Mouse (Mus musculus): ENCODE measurements around the gene Lgals7. TPM values are rescaled to one million over a fixed set of nuclear protein-coding genes. Genes with fewer than 3 reads are reported as not detected.

Gene Lgals7
- polyA plus RNA-seq, 1 experiment, result not detected

- 87% methylated on average over 24 of the region's 24 CpGs for WGBS
- TF ChIP-seq POLR2A (IDR thresholded peaks at IDR 0.05; ENCODE audit: borderline replicate concordance, insufficient read depth, low read length) (no peak), CTCF (IDR thresholded peaks at IDR 0.05; ENCODE audit: borderline replicate concordance, insufficient read depth, low read depth, low read length) (no peak)
- Histone ChIP-seq H3K4me3 (replicated peaks; ENCODE audit: insufficient read depth, low read depth, low read length) (no peak overlapping the region), H3K27ac (ENCODE audit: insufficient read depth, low read length) (no peak overlapping the region), H3K27me3 (ENCODE audit: control insufficient read depth, insufficient read depth, low read length) (no peaks in the 10 kb centered on the region), H3K4me1 (ENCODE audit: control insufficient read depth, insufficient read depth, low read length) (no peaks in the 10 kb centered on the region)
- DNase-seq, result no peak
Observed at GRCm38 (mm10) chr7:28870901-28871664, 7.4 kb downstream of the Lgals7 start.

- no peak for DNase-seq
- TF ChIP-seq POLR2A (IDR thresholded peaks at IDR 0.05; ENCODE audit: borderline replicate concordance, insufficient read depth, low read length), result no peak
- Histone ChIP-seq H3K4me3 (replicated peaks; ENCODE audit: insufficient read depth, low read depth, low read length) (no peak overlapping the region), H3K4me1 (ENCODE audit: control insufficient read depth, insufficient read depth, low read length) (no peaks in the 10 kb centered on the region), H3K27ac (ENCODE audit: insufficient read depth, low read length) (no peak overlapping the region), H3K27me3 (ENCODE audit: control insufficient read depth, insufficient read depth, low read length) (no peaks in the 10 kb centered on the region)
- 92% methylated on average over 2 of the region's 2 CpGs for WGBS
Observed at GRCm38 (mm10) chr7:28874565-28874964, 10.9 kb downstream of the Lgals7 start.

GRCm38 (mm10) chr7:28876099-28876498 lies 12.4 kb downstream of the Lgals7 start:
- Histone ChIP-seq H3K4me3 (replicated peaks; ENCODE audit: insufficient read depth, low read depth, low read length) (no peak overlapping the region), H3K27ac (ENCODE audit: insufficient read depth, low read length) (no peak overlapping the region), H3K4me1 (ENCODE audit: control insufficient read depth, insufficient read depth, low read length) (no peaks in the 10 kb centered on the region), H3K27me3 (ENCODE audit: control insufficient read depth, insufficient read depth, low read length) (no peaks in the 10 kb centered on the region)
- DNase-seq, result no peak
- WGBS, result 82% methylated on average over 4 of the region's 4 CpGs
- TF ChIP-seq CTCF (IDR thresholded peaks at IDR 0.05; ENCODE audit: borderline replicate concordance, insufficient read depth, low read depth, low read length), result no peak

GRCm38 (mm10) chr7:28877155-28877554 lies 13.5 kb downstream of the Lgals7 start:
- H3K27me3 ChIP-seq (ENCODE audit: control insufficient read depth, insufficient read depth, low read length), result no peaks in the 10 kb centered on the region
- H3K27ac ChIP-seq (ENCODE audit: insufficient read depth, low read length), result no peak overlapping the region
- WGBS, result 93% methylated on average over 7 of the region's 7 CpGs
- no peaks in the 10 kb centered on the region for H3K4me1 ChIP-seq (ENCODE audit: control insufficient read depth, insufficient read depth, low read length)
- no peak for DNase-seq
- H3K4me3 ChIP-seq (replicated peaks; ENCODE audit: insufficient read depth, low read depth, low read length), result no peak overlapping the region
- TF ChIP-seq POLR2A (IDR thresholded peaks at IDR 0.05; ENCODE audit: borderline replicate concordance, insufficient read depth, low read length) (no peak), CTCF (IDR thresholded peaks at IDR 0.05; ENCODE audit: borderline replicate concordance, insufficient read depth, low read depth, low read length) (no peak)

GRCm38 (mm10) chr7:28877856-28878255 lies 14.2 kb downstream of the Lgals7 start:
- no peak for DNase-seq
- Histone ChIP-seq H3K4me3 (replicated peaks; ENCODE audit: insufficient read depth, low read depth, low read length) (no peak overlapping the region), H3K27ac (ENCODE audit: insufficient read depth, low read length) (no peak overlapping the region), H3K4me1 (ENCODE audit: control insufficient read depth, insufficient read depth, low read length) (no peaks in the 10 kb centered on the region), H3K27me3 (ENCODE audit: control insufficient read depth, insufficient read depth, low read length) (no peaks in the 10 kb centered on the region)
- WGBS, result 33% methylated on average over 4 of the region's 4 CpGs
- no peak for TF ChIP-seq POLR2A (IDR thresholded peaks at IDR 0.05; ENCODE audit: borderline replicate concordance, insufficient read depth, low read length)
- TF ChIP-seq CTCF (IDR thresholded peaks at IDR 0.05; ENCODE audit: borderline replicate concordance, insufficient read depth, low read depth, low read length), result no peak

- 94% methylated on average over 7 of the region's 7 CpGs for WGBS
- Histone ChIP-seq H3K4me1 (ENCODE audit: control insufficient read depth, insufficient read depth, low read length) (no peaks in the 10 kb centered on the region), H3K27ac (ENCODE audit: insufficient read depth, low read length) (no peak overlapping the region), H3K27me3 (ENCODE audit: control insufficient read depth, insufficient read depth, low read length) (no peaks in the 10 kb centered on the region), H3K4me3 (replicated peaks; ENCODE audit: insufficient read depth, low read depth, low read length) (no peak overlapping the region)
- TF ChIP-seq POLR2A (IDR thresholded peaks at IDR 0.05; ENCODE audit: borderline replicate concordance, insufficient read depth, low read length) (no peak), CTCF (IDR thresholded peaks at IDR 0.05; ENCODE audit: borderline replicate concordance, insufficient read depth, low read depth, low read length) (no peak)
- DNase-seq, result no peak
Observed at GRCm38 (mm10) chr7:28879606-28880005, 16.0 kb downstream of the Lgals7 start.

- TF ChIP-seq CTCF (IDR thresholded peaks at IDR 0.05; ENCODE audit: borderline replicate concordance, insufficient read depth, low read depth, low read length) (no peak), POLR2A (IDR thresholded peaks at IDR 0.05; ENCODE audit: borderline replicate concordance, insufficient read depth, low read length) (no peak)
- no peak for DNase-seq
- WGBS, result 27% methylated on average over 10 of the region's 10 CpGs
- no peak overlapping the region for H3K4me3 ChIP-seq (replicated peaks; ENCODE audit: insufficient read depth, low read depth, low read length)
- no peaks in the 10 kb centered on the region for H3K4me1 ChIP-seq (ENCODE audit: control insufficient read depth, insufficient read depth, low read length)
- H3K27ac ChIP-seq (ENCODE audit: insufficient read depth, low read length), result no peak overlapping the region
- H3K27me3 ChIP-seq (ENCODE audit: control insufficient read depth, insufficient read depth, low read length), result no peaks in the 10 kb centered on the region
Observed at GRCm38 (mm10) chr7:28880554-28880953, 16.9 kb downstream of the Lgals7 start.

GRCm38 (mm10) chr7:28881199-28881598 lies 17.5 kb downstream of the Lgals7 start, which contains the start of gene Capn12:
TSS of gene Capn12 (plus strand) at chr7:28881422.
- WGBS, result 57% methylated on average over 13 of the region's 13 CpGs
- DNase-seq, result no peak
- no peaks in the 10 kb centered on the region for H3K4me1 ChIP-seq (ENCODE audit: control insufficient read depth, insufficient read depth, low read length)
- no peak within 1 kb of the TSS for H3K27ac ChIP-seq (ENCODE audit: insufficient read depth, low read length)
- H3K4me3 ChIP-seq (replicated peaks; ENCODE audit: insufficient read depth, low read depth, low read length), result no peak within 1 kb of the TSS
- H3K27me3 ChIP-seq (ENCODE audit: control insufficient read depth, insufficient read depth, low read length), result no peaks in the 10 kb centered on the region
- no peak for TF ChIP-seq CTCF (IDR thresholded peaks at IDR 0.05; ENCODE audit: borderline replicate concordance, insufficient read depth, low read depth, low read length)
- TF ChIP-seq POLR2A (IDR thresholded peaks at IDR 0.05; ENCODE audit: borderline replicate concordance, insufficient read depth, low read length), result no peak

Data from cerebellum, adult 2 months (tissue).